Mouse (Mus musculus) kidney, postnatal 0 days (tissue): Measurements from ENCODE around the gene Fut9. TPM values are rescaled to one million over a fixed set of nuclear protein-coding genes. Genes with fewer than 3 reads are reported as not detected.

Experiments
- ATAC-seq: fragments of 200-750 bp; cut with Nextera tagmentation; replicated peaks from 2 replicates; pipeline ENCODE4 v1.8.0; 2017; ENCODE audit warnings: low read depth, moderate number of reproducible peaks, moderate TSS enrichment, moderate library complexity; ENCODE audit not compliant: low FRiP score
- DNase-seq: peaks from one replicate; pipeline ENCODE4 v3.0.0-alpha.2; 2016; ENCODE audit warnings: low spot score
- H3K27ac ChIP-seq: fragments of 300-500 bp; sonication (generic); 2 replicates; pipeline ENCODE4 v1.5.1; 2014; ENCODE audit warnings: mild to moderate bottlenecking
- H3K27me3 ChIP-seq: fragments of 300-500 bp; sonication (generic); 2 replicates; pipeline ENCODE4 v1.6.1; 2014; ENCODE audit warnings: low read length, mixed read lengths; ENCODE audit not compliant: insufficient read depth
- H3K36me3 ChIP-seq: fragments of 300-500 bp; sonication (generic); 2 replicates; pipeline ENCODE4 v1.6.1; 2014; ENCODE audit warnings: low read length, mixed read lengths; ENCODE audit not compliant: insufficient read depth
- H3K4me1 ChIP-seq: fragments of 300-500 bp; sonication (generic); replicated peaks from 2 replicates; pipeline ENCODE4 v1.6.1; 2014; ENCODE audit warnings: antibody characterized with exemption, low read length, mixed read lengths; ENCODE audit not compliant: insufficient read depth
- H3K4me2 ChIP-seq: fragments of 300-500 bp; sonication (generic); 2 replicates; pipeline ENCODE4 v1.6.1; 2014; ENCODE audit warnings: mild to moderate bottlenecking, low read length, moderate library complexity, mixed read lengths
- H3K4me3 ChIP-seq: fragments of 300-500 bp; sonication (generic); replicated peaks from 2 replicates; pipeline ENCODE4 v1.5.1; 2014; ENCODE audit warnings: low read depth, low read length
- H3K9ac ChIP-seq: fragments of 300-500 bp; sonication (generic); 2 replicates; pipeline ENCODE4 v1.6.1; 2014; ENCODE audit warnings: low read depth, low read length
- H3K9me3 ChIP-seq: fragments of 300-500 bp; sonication (generic); replicated peaks from 2 replicates; pipeline ENCODE4 v1.6.1; 2016; ENCODE audit warnings: low read length, inconsistent platforms, mixed read lengths
- CTCF ChIP-seq: IDR thresholded peaks from 2 replicates; pipeline ENCODE4 v1.5.1; 2016; ENCODE audit warnings: antibody characterized with exemption, low read depth, mild to moderate bottlenecking, moderate library complexity
- WGBS: fragments of 180-500 bp; shearing (Covaris S2); extraction: QIAGEN DNeasy Blood & Tissue Kit; methylation state at CpG from one replicate; pipeline ENCODE4 v1.1.7; 2014; 5-methylcytosine and 5-hydroxymethylcytosine counted together
- polyA plus RNA-seq: library from polyadenylated mRNA; unstranded; fragments of >200 nt; fragmentation: Nextera tagmentation; extraction: Ambion mirVana; gene quantifications from 2 replicates; pipeline ENCODE4 v1.2.1, GENCODE M21; 2015

Gene Fut9
- polyA plus RNA-seq, 1 experiment from 2014 or later: 19.2 TPM

GRCm38 (mm10) chr4:25658792-25659191 is 141.3 kb downstream of the Fut9 start:
- H3K4me2 ChIP-seq: no peak overlapping the region
- 39% methylated on average over 3 of the region's 3 CpGs for WGBS
- no peaks in the 10 kb centered on the region for H3K36me3 ChIP-seq
- no peaks in the 10 kb centered on the region for H3K27me3 ChIP-seq
- TF ChIP-seq CTCF: no peak
- H3K9me3 ChIP-seq: no peaks in the 10 kb centered on the region
- no peak overlapping the region for H3K27ac ChIP-seq
- no peak overlapping the region for H3K9ac ChIP-seq
- no peaks in the 10 kb centered on the region for H3K4me1 ChIP-seq
- H3K4me3 ChIP-seq: no peak overlapping the region
- no peak for DNase-seq
- ATAC-seq: no peak

GRCm38 (mm10) chr4:25651902-25652301 is 148.1 kb downstream of the Fut9 start:
- no peak overlapping the region for H3K27ac ChIP-seq
- H3K4me1 ChIP-seq: no peaks in the 10 kb centered on the region
- WGBS: 78% methylated on average over 3 of the region's 3 CpGs
- DNase-seq (no peak), ATAC-seq (no peak)
- H3K4me2 ChIP-seq: no peak overlapping the region
- H3K27me3 ChIP-seq: no peaks in the 10 kb centered on the region
- H3K4me3 ChIP-seq: no peak overlapping the region
- H3K9me3 ChIP-seq: no peaks in the 10 kb centered on the region
- H3K36me3 ChIP-seq: no peaks in the 10 kb centered on the region
- TF ChIP-seq CTCF: no peak
- H3K9ac ChIP-seq: no peak overlapping the region

GRCm38 (mm10) chr4:25648107-25648506 is 151.9 kb downstream of the Fut9 start:
- no peak overlapping the region for H3K4me2 ChIP-seq
- no peak for ATAC-seq
- DNase-seq: no peak
- peak overlapping the region; percentile 31; the same call in 1 of the 2 replicates for H3K27ac ChIP-seq
- H3K36me3 ChIP-seq: no peaks in the 10 kb centered on the region
- no peaks in the 10 kb centered on the region for H3K4me1 ChIP-seq
- no peak overlapping the region for H3K9ac ChIP-seq
- TF ChIP-seq CTCF: no peak
- WGBS: 65% methylated on average over 2 of the region's 2 CpGs
- H3K9me3 ChIP-seq: no peaks in the 10 kb centered on the region
- H3K4me3 ChIP-seq: no peak overlapping the region
- no peaks in the 10 kb centered on the region for H3K27me3 ChIP-seq

GRCm38 (mm10) chr4:25647593-25647992 is 152.5 kb downstream of the Fut9 start:
- DNase-seq (no peak), ATAC-seq (no peak; the same call in 1 of the 2 replicates)

GRCm38 (mm10) chr4:25645580-25645979 is 154.5 kb downstream of the Fut9 start:
- no peak overlapping the region for H3K4me3 ChIP-seq
- no peaks in the 10 kb centered on the region for H3K27me3 ChIP-seq
- DNase-seq (no peak), ATAC-seq (no peak)
- no peak overlapping the region for H3K4me2 ChIP-seq
- no peak for TF ChIP-seq CTCF
- no peak overlapping the region for H3K9ac ChIP-seq
- H3K27ac ChIP-seq: no peak overlapping the region
- H3K9me3 ChIP-seq: no peaks in the 10 kb centered on the region
- 85% methylated on average over 2 of the region's 2 CpGs for WGBS
- H3K4me1 ChIP-seq: no peaks in the 10 kb centered on the region
- no peaks in the 10 kb centered on the region for H3K36me3 ChIP-seq

More at GRCm38 (mm10) chr4:25647593-25647992, 152.5 kb downstream of the Fut9 start:
- 62% methylated on average over 1 of the region's 1 CpGs for WGBS
- Histone ChIP-seq H3K27me3 (no peaks in the 10 kb centered on the region), H3K4me2 (no peak overlapping the region), H3K9ac (no peak overlapping the region), H3K4me1 (no peaks in the 10 kb centered on the region), H3K9me3 (no peaks in the 10 kb centered on the region), H3K4me3 (no peak overlapping the region), H3K27ac (peak overlapping the region; percentile 31; the same call in 1 of the 2 replicates), H3K36me3 (no peaks in the 10 kb centered on the region)
- no peak for TF ChIP-seq CTCF

- 88% methylated on average over 4 of the region's 4 CpGs for WGBS
- no peak overlapping the region for H3K27ac ChIP-seq
- no peaks in the 10 kb centered on the region for H3K4me1 ChIP-seq
- no peak overlapping the region for H3K9ac ChIP-seq
- H3K4me2 ChIP-seq: no peak overlapping the region
- H3K4me3 ChIP-seq: no peak overlapping the region
- TF ChIP-seq CTCF: no peak
- no peak for ATAC-seq
- no peak for DNase-seq
- no peaks in the 10 kb centered on the region for H3K27me3 ChIP-seq
- H3K9me3 ChIP-seq: no peaks in the 10 kb centered on the region
- no peaks in the 10 kb centered on the region for H3K36me3 ChIP-seq
These were observed 158.1 kb downstream of the Fut9 start for GRCm38 (mm10) chr4:25641993-25642392.

GRCm38 (mm10) chr4:25633262-25633661 is 166.8 kb downstream of the Fut9 start:
- no peak for ATAC-seq
- Histone ChIP-seq H3K27me3 (no peaks in the 10 kb centered on the region), H3K4me1 (no peaks in the 10 kb centered on the region), H3K9me3 (no peaks in the 10 kb centered on the region), H3K27ac (peak overlapping the region; percentile 28; the same call in 1 of the 2 replicates), H3K36me3 (no peaks in the 10 kb centered on the region), H3K9ac (no peak overlapping the region), H3K4me3 (no peak overlapping the region), H3K4me2 (no peak overlapping the region)
- peak; percentile 31 for DNase-seq
- WGBS: 58% methylated on average over 2 of the region's 2 CpGs
- no peak for TF ChIP-seq CTCF
